Mouse (Mus musculus): ENCODE measurements around the gene Cd47. TPM values are rescaled to one million over a fixed set of nuclear protein-coding genes. Genes with fewer than 3 reads are reported as not detected.

Cd47 gene
- total and polyA plus RNA-seq, 2 experiments, result 34.7 to 87.7 TPM

DNA sequence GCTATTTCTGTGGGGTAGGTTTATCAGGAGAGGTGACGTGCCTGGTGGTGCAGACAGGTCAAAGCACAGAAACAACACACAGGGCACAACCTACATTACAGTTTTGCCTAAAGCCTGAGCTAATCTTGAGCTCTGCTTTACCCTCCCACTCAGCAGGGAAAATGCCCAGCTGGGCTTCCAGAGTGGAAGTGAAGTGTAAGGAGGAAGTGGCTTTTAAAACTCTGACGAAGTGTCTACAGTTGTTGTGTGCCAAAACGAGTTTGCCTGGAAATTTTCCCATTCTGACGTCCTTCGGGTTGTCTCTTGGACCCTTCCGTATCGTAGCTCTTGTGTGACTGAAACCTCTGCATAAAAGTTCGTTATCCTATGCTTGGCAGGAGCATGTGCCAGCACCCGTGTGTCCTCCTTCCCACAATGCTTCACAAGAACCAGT is 7.9 kb upstream of the Cd47 start:
- Histone ChIP-seq H3K36me3 (ENCODE audit: control insufficient read depth, insufficient read depth, low read length) (no peaks in the 10 kb centered on the region), H3K9ac (ENCODE audit: low read depth, low read length) (no peak overlapping the region), H3K79me2 (ENCODE audit: control insufficient read depth, insufficient read depth, low read length) (no peaks in the 10 kb centered on the region), H3K4me1 (ENCODE audit: control insufficient read depth, insufficient read depth, low read length) (no peaks in the 10 kb centered on the region), H3K27ac (replicated peaks; ENCODE audit: insufficient read depth, low read depth, low read length) (no peak overlapping the region), H3K4me3 (ENCODE audit: insufficient read depth, low read depth, low read length) (no peak overlapping the region), H3K27me3 (ENCODE audit: control insufficient read depth, insufficient read depth, low read length) (no peaks in the 10 kb centered on the region)
- WGBS, result 50% methylated on average over 9 of the region's 9 CpGs
- peak; percentile 29 for DNase-seq (ENCODE audit: extremely low read depth, low read depth, low spot score)
- TF ChIP-seq POLR2A (IDR thresholded peaks at IDR 0.05; ENCODE audit: extremely low read depth, insufficient read depth, low read length) (no peak), CTCF (IDR thresholded peaks at IDR 0.05; ENCODE audit: low read depth, low read length) (no peak)

DNA sequence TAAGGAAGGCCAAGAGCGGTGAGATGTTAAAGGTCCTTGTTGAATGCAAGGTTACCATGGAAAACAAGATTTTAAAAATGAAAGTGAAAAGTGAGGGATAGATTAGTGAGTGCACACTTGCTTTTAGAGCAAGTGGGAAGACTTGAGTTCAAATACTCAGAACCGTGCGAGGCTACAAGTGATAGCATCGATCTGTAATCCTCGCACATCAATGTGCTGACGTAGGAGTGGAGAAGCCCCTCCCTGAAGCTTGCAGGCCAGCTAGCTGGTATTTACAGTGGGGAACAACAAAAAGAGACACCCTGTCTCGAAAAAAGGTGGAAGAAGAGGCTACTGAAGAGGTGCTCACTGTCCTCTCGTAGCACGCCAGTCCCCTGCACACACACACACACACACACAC is 6.7 kb upstream of the Cd47 start:
- TF ChIP-seq CTCF (IDR thresholded peaks at IDR 0.05; ENCODE audit: low read depth, low read length) (no peak), POLR2A (IDR thresholded peaks at IDR 0.05; ENCODE audit: extremely low read depth, insufficient read depth, low read length) (no peak)
- Histone ChIP-seq H3K36me3 (ENCODE audit: control insufficient read depth, insufficient read depth, low read length) (no peaks in the 10 kb centered on the region), H3K9ac (ENCODE audit: low read depth, low read length) (no peak overlapping the region), H3K27ac (replicated peaks; ENCODE audit: insufficient read depth, low read depth, low read length) (no peak overlapping the region), H3K4me1 (ENCODE audit: control insufficient read depth, insufficient read depth, low read length) (no peaks in the 10 kb centered on the region), H3K27me3 (ENCODE audit: control insufficient read depth, insufficient read depth, low read length) (no peaks in the 10 kb centered on the region), H3K4me3 (ENCODE audit: insufficient read depth, low read depth, low read length) (no peak overlapping the region), H3K79me2 (ENCODE audit: control insufficient read depth, insufficient read depth, low read length) (no peaks in the 10 kb centered on the region)
- DNase-seq (ENCODE audit: extremely low read depth, low read depth, low spot score), result no peak
- 95% methylated on average over 9 of the region's 9 CpGs for WGBS

DNA sequence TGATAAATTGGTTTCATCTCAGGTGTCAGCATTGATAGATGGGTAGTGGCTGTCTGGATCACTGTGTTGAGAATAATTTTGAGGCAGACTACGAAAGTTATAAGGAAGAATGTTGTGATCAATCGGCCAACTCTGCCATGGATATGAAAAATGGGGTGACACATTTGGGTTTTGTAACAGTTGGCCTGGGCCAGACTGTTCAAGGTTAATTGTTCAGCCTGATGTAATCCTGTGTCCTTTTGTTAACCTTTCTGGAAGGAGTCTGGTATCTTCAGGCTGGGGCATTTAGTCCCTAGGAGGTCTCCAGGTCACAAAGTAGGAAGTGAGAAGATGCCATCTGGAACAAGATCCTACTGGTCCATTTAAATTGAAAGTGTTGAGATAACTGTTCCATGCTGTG is 4.1 kb upstream of the Cd47 start:
- Histone ChIP-seq H3K4me1 (ENCODE audit: control insufficient read depth, insufficient read depth, low read length) (no peaks in the 10 kb centered on the region), H3K9ac (ENCODE audit: low read depth, low read length) (no peak overlapping the region), H3K79me2 (ENCODE audit: control insufficient read depth, insufficient read depth, low read length) (no peaks in the 10 kb centered on the region), H3K27me3 (ENCODE audit: control insufficient read depth, insufficient read depth, low read length) (no peaks in the 10 kb centered on the region), H3K4me3 (ENCODE audit: insufficient read depth, low read depth, low read length) (no peak overlapping the region), H3K27ac (replicated peaks; ENCODE audit: insufficient read depth, low read depth, low read length) (no peak overlapping the region), H3K36me3 (ENCODE audit: control insufficient read depth, insufficient read depth, low read length) (no peaks in the 10 kb centered on the region)
- peak; percentile 52 for DNase-seq (ENCODE audit: extremely low read depth, low read depth, low spot score)
- 31% methylated on average over 2 of the region's 2 CpGs for WGBS
- TF ChIP-seq CTCF (IDR thresholded peaks at IDR 0.05; ENCODE audit: low read depth, low read length) (no peak), POLR2A (IDR thresholded peaks at IDR 0.05; ENCODE audit: extremely low read depth, insufficient read depth, low read length) (no peak)

DNA sequence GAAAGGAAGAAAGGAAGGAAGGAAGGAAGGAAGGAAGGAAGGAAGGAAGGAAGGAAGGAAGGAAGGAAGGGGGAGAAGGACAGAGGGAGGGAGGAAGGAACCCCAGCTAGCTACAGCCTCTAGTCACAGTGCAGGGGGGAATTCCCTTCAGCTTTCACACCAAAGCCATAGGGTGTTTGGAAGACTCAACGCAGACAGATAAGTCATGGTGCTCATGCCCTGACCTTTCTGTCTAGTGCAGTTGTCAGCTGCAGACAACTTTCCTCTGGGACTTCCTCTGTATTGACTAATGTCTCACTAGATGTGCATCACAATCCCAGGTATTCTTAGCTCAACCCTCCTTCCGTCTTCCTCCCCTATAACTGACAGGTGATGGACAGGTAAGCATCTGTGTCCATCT is 3.4 kb upstream of the Cd47 start:
- H3K4me1 ChIP-seq (ENCODE audit: control insufficient read depth, insufficient read depth, low read length), result no peaks in the 10 kb centered on the region
- H3K27ac ChIP-seq (replicated peaks; ENCODE audit: insufficient read depth, low read depth, low read length), result no peak overlapping the region
- H3K9ac ChIP-seq (ENCODE audit: low read depth, low read length), result no peak overlapping the region
- H3K36me3 ChIP-seq (ENCODE audit: control insufficient read depth, insufficient read depth, low read length), result no peaks in the 10 kb centered on the region
- TF ChIP-seq CTCF (IDR thresholded peaks at IDR 0.05; ENCODE audit: low read depth, low read length), result no peak
- no peak for TF ChIP-seq POLR2A (IDR thresholded peaks at IDR 0.05; ENCODE audit: extremely low read depth, insufficient read depth, low read length)
- H3K4me3 ChIP-seq (ENCODE audit: insufficient read depth, low read depth, low read length), result no peak overlapping the region
- 83% methylated on average over 2 of the region's 2 CpGs for WGBS
- no peaks in the 10 kb centered on the region for H3K27me3 ChIP-seq (ENCODE audit: control insufficient read depth, insufficient read depth, low read length)
- DNase-seq (ENCODE audit: extremely low read depth, low read depth, low spot score), result no peak
- no peaks in the 10 kb centered on the region for H3K79me2 ChIP-seq (ENCODE audit: control insufficient read depth, insufficient read depth, low read length)

DNA sequence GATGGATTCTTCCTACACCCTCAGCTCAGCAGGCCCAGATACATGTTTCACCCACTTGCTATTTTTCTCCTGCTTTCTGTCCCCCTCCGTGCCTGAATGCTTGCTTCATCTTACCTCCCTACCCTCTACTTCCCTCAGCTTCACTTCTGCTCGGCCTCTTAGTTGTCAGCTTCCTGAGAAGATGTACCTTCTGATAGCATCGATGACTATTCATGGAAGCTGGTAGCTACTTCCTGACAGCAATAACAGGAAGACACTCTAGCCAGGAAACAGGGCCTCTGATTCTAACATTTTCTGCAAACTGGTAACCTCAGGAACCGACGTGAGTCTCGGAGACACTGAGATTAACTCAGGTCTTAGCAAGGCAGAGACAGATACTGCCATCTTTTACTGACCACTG is 1.5 kb upstream of the Cd47 start:
- no peak overlapping the region for H3K9ac ChIP-seq (ENCODE audit: low read depth, low read length)
- H3K4me3 ChIP-seq (ENCODE audit: insufficient read depth, low read depth, low read length), result no peak overlapping the region
- TF ChIP-seq CTCF (IDR thresholded peaks at IDR 0.05; ENCODE audit: low read depth, low read length) (no peak), POLR2A (IDR thresholded peaks at IDR 0.05; ENCODE audit: extremely low read depth, insufficient read depth, low read length) (no peak)
- H3K79me2 ChIP-seq (ENCODE audit: control insufficient read depth, insufficient read depth, low read length), result no peaks in the 10 kb centered on the region
- H3K36me3 ChIP-seq (ENCODE audit: control insufficient read depth, insufficient read depth, low read length), result no peaks in the 10 kb centered on the region
- no peaks in the 10 kb centered on the region for H3K4me1 ChIP-seq (ENCODE audit: control insufficient read depth, insufficient read depth, low read length)
- H3K27ac ChIP-seq (replicated peaks; ENCODE audit: insufficient read depth, low read depth, low read length), result peak overlapping the region; percentile 59; the same call in 1 of the 2 replicates
- no peak for DNase-seq (ENCODE audit: extremely low read depth, low read depth, low spot score)
- H3K27me3 ChIP-seq (ENCODE audit: control insufficient read depth, insufficient read depth, low read length), result no peaks in the 10 kb centered on the region
- WGBS, result 75% methylated on average over 6 of the region's 6 CpGs

DNA sequence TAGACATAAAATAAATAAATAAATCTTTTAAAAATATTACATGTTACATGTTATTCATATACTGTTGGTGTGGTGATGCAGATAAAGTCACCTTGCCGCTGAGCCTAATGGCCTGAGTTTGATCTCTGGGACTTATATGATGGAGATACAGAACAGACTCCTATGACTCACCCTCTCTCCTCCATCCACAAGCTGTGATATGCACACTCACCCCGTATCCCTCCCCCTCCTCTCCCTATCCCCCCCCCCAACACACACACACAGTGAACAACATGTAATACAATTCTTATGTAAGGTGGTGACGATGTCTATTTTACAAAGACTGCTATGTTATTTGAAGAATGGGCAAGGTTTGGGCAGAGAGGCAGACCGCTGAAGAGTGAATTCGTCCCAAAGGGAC is 663 bp downstream of the Cd47 start:
- no peak for TF ChIP-seq POLR2A (IDR thresholded peaks at IDR 0.05; ENCODE audit: extremely low read depth, insufficient read depth, low read length)
- TF ChIP-seq CTCF (IDR thresholded peaks at IDR 0.05; ENCODE audit: low read depth, low read length), result no peak
- no peak overlapping the region for H3K9ac ChIP-seq (ENCODE audit: low read depth, low read length)
- no peak overlapping the region for H3K4me3 ChIP-seq (ENCODE audit: insufficient read depth, low read depth, low read length)
- no peak for DNase-seq (ENCODE audit: extremely low read depth, low read depth, low spot score)
- no peak overlapping the region; the same call in 1 of the 2 replicates for H3K27ac ChIP-seq (replicated peaks; ENCODE audit: insufficient read depth, low read depth, low read length)
- no peaks in the 10 kb centered on the region for H3K79me2 ChIP-seq (ENCODE audit: control insufficient read depth, insufficient read depth, low read length)
- no peaks in the 10 kb centered on the region for H3K27me3 ChIP-seq (ENCODE audit: control insufficient read depth, insufficient read depth, low read length)
- H3K4me1 ChIP-seq (ENCODE audit: control insufficient read depth, insufficient read depth, low read length), result no peaks in the 10 kb centered on the region
- no peaks in the 10 kb centered on the region for H3K36me3 ChIP-seq (ENCODE audit: control insufficient read depth, insufficient read depth, low read length)
- WGBS, result 87% methylated on average over 5 of the region's 5 CpGs

All from liver, adult 2 months (tissue).